Mouse (Mus musculus) lung, postnatal 0 days (tissue): ENCODE results near the gene Kcnk13.

Experiments used
- CTCF ChIP-seq: IDR thresholded peaks from 2 replicates; pipeline ENCODE4 v1.5.1; 2016; ENCODE audit warnings: antibody characterized with exemption, mild to moderate bottlenecking
- EP300 ChIP-seq: IDR thresholded peaks from 2 replicates; pipeline ENCODE4 v1.6.1; 2016; ENCODE audit warnings: antibody characterized with exemption, mild to moderate bottlenecking, control low read depth

DNA sequence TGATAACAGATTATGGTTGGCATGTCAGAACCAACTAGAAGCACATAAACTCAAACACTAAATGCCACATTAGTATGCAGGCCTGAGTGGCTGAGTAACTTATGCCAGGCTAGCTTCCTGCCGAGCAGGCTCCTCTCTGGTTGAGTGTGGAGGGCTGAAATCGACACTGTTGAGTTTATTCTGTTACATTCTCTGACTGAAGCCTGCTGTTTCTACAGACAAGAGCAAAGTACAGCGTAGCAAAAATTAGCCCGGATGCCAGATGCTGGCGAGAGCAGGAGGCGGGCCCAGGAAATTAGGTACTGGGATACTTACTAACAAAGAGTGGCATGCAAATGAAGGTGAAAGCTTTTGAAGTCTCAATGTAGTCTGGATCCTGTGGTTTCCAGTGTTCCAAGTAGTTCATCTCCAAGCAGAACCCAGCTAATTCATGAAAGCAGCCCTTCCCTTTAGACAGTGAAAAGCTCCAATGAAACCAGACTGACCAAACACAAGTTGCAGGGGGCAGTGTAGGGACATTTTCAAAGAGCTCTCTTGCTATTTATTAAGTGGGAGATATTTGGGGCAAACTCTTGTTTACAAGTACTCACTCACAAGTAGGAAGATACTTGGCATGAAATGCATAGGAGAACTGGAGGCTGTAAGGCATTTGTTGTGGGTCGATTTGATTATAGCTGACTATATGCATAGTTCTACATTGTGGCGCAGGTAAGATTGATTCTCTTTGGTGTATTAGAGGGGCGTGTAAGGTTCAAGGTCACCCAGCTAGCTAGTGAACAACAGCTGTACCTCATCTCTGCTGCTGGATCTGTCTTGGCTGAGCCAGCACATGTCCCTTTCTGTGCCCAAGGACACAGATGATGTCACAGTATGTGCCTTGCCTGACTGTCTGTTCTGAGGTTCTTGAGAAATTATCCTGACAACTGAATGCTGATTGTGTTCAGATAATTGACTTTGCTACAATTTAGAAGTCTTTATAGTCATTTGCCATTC lies 5.9 kb upstream of the Kcnk13 start:
- TF ChIP-seq EP300 (peak; percentile 21; the same call in 1 of the 2 replicates), CTCF (peak; percentile 18; the same call in 1 of the 2 replicates)
